Mouse (Mus musculus) brain, embryonic 14.5 days (tissue): ENCODE measurements around the gene Mettl4.

Experiments
- CTCF ChIP-seq: fragments of 200-500 bp; IDR thresholded peaks from 2 replicates; pipeline ENCODE4 v1.5.1; 2012; ENCODE audit warnings: inconsistent platforms, mild to moderate bottlenecking, moderate library complexity, borderline replicate concordance; ENCODE audit not compliant: insufficient read depth, insufficient read length; ENCODE audit errors: extremely low read depth
- POLR2A ChIP-seq: fragments of 200-500 bp; IDR thresholded peaks from 2 replicates; pipeline ENCODE4 v1.6.1; 2012; ENCODE audit warnings: mild to moderate bottlenecking, inconsistent platforms, borderline replicate concordance; ENCODE audit not compliant: poor library complexity, insufficient read depth, insufficient read length, severe bottlenecking; ENCODE audit errors: extremely low read depth

- TF ChIP-seq CTCF (no peak), POLR2A (no peak)
Measured at GRCm38 (mm10) chr17:94764011-94764410, 14.2 kb upstream of the Mettl4 start.
